In the genomic region with DNA sequence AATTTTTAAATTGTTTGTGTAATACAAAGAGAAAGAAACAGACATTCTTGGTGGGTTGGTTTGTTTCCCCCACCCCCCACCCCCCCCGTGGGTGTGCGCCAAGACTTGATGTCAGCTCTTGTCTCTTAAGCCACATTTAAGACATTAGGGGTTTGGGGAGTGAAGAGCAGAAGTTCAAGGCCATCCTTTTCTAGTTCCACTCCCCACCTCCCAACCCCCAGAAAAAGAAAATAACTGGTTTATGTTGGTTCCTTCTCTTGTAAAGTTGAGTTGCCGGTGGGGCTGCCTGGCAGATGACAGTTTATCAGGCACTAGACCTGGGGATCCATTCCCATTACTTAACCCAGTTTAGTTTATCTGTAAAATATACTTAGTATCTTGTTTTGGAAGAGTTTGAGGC, we compare ENCODE assay signal across 10 mouse cellular contexts. TPM values are rescaled to one million over a fixed set of nuclear protein-coding genes. Genes with fewer than 3 reads are reported as not detected.
DNase-seq lines count a peak whose midpoint lies in the region; ATAC-seq lines count a peak whose summit lies in the region.
"Had no signal": no experiment of that assay in that cellular context is flagged by ENCODE, and none has a peak within 500 bp of the region (broad histone marks: within the 10 kb centered on the region; RNA-seq: fewer than 3 reads in every experiment).

No protein-coding gene starts in this region.

- H3K4me1 ChIP-seq in heart, embryonic 11.5 days (ENCODE audit: control insufficient read depth, insufficient read depth, low read length) = peaks cover 27% of the 10 kb centered on the region
- peaks cover 32% of the 10 kb centered on the region for H3K4me1 ChIP-seq in midbrain, embryonic 11.5 days (ENCODE audit: control insufficient read depth, insufficient read depth, low read length)
- peaks cover 30% of the 10 kb centered on the region for H3K4me1 ChIP-seq in midbrain, embryonic 16.5 days (ENCODE audit: control insufficient read depth, insufficient read depth, low read length)
- peaks cover 24% of the 10 kb centered on the region; the same call in 1 of the 2 replicates for H3K4me1 ChIP-seq in intestine, embryonic 16.5 days (ENCODE audit: control insufficient read depth, insufficient read depth, low read length)
- peaks cover 30% of the 10 kb centered on the region for H3K4me1 ChIP-seq in stomach, embryonic 16.5 days (ENCODE audit: control insufficient read depth, insufficient read depth, low read length)

- peak overlapping the region; percentile 66; the same call in 1 of the 2 replicates for H3K4me3 ChIP-seq in heart, embryonic 11.5 days (ENCODE audit: low read depth, low read length)
- peak overlapping the region; percentile 65; the same call in 1 of the 2 replicates for H3K4me3 ChIP-seq in midbrain, embryonic 11.5 days (ENCODE audit: low read depth, low read length)
- H3K4me3 ChIP-seq in midbrain, embryonic 16.5 days (ENCODE audit: low read depth, low read length) = no peak overlapping the region
- H3K4me3 ChIP-seq in intestine, embryonic 16.5 days (ENCODE audit: low read length) = peak overlapping the region; percentile 69
- peak overlapping the region; percentile 63 for H3K4me3 ChIP-seq in stomach, embryonic 16.5 days (replicated peaks; ENCODE audit: low read length)

- WGBS in heart, embryonic 11.5 days (ENCODE audit: insufficient replicate concordance) = 46% methylated on average over 3 of the region's 3 CpGs
- 48% methylated on average over 3 of the region's 3 CpGs for WGBS in midbrain, embryonic 11.5 days
- WGBS in midbrain, embryonic 16.5 days = 39% methylated on average over 3 of the region's 3 CpGs
- 28% methylated on average over 3 of the region's 3 CpGs for WGBS in intestine, embryonic 16.5 days
- 41% methylated on average over 3 of the region's 3 CpGs for WGBS in stomach, embryonic 16.5 days

- peak overlapping the region; percentile 95 for H3K4me2 ChIP-seq in heart, embryonic 11.5 days
- peak overlapping the region; percentile 95 for H3K4me2 ChIP-seq in midbrain, embryonic 11.5 days
- H3K4me2 ChIP-seq in midbrain, embryonic 16.5 days (ENCODE audit: low read length) = no peak overlapping the region
- H3K4me2 ChIP-seq in intestine, embryonic 16.5 days (ENCODE audit: low read depth, low read length) = peak overlapping the region; percentile 72
- H3K4me2 ChIP-seq in stomach, embryonic 16.5 days (ENCODE audit: low read depth, low read length) = peak overlapping the region; percentile 77

- H3K27me3 ChIP-seq in heart, embryonic 11.5 days (ENCODE audit: control insufficient read depth, insufficient read depth, low read length) = no peaks in the 10 kb centered on the region
- H3K27me3 ChIP-seq in midbrain, embryonic 11.5 days (ENCODE audit: control insufficient read depth, insufficient read depth, low read length) = no peaks in the 10 kb centered on the region
- peaks cover 3% of the 10 kb centered on the region; the same call in 1 of the 2 replicates for H3K27me3 ChIP-seq in midbrain, embryonic 16.5 days (ENCODE audit: control insufficient read depth, insufficient read depth, low read depth, low read length)
- H3K27me3 ChIP-seq in intestine, embryonic 16.5 days (replicated peaks; ENCODE audit: control insufficient read depth, insufficient read depth, low read length) = no peaks in the 10 kb centered on the region
- H3K27me3 ChIP-seq in stomach, embryonic 16.5 days (ENCODE audit: control insufficient read depth, insufficient read depth, low read length) = no peaks in the 10 kb centered on the region

- peak overlapping the region; percentile 94; the same call in 1 of the 2 replicates for H3K27ac ChIP-seq in heart, embryonic 11.5 days (ENCODE audit: low read depth, low read length)
- no peak overlapping the region for H3K27ac ChIP-seq in midbrain, embryonic 11.5 days (ENCODE audit: low read depth, low read length)
- H3K27ac ChIP-seq in midbrain, embryonic 16.5 days (ENCODE audit: low read length) = no peak overlapping the region
- peak overlapping the region; percentile 98 for H3K27ac ChIP-seq in intestine, embryonic 16.5 days (ENCODE audit: low read length)
- peak overlapping the region; percentile 97 for H3K27ac ChIP-seq in stomach, embryonic 16.5 days (ENCODE audit: low read length)

- no peak for DNase-seq in heart, adult 9 months (ENCODE audit: low spot score in 2 of 2)
- no peak for DNase-seq in midbrain, embryonic 11.5 days (ENCODE audit: low spot score, missing footprints)
- DNase-seq in adrenal gland, postnatal 25 days = no peak
- DNase-seq in frontal cortex, postnatal 14 days (ENCODE audit: low spot score in 2 of 2) = no peak
- DNase-seq: right cerebral cortex, postnatal 25 days had no signal

- no peaks in the 10 kb centered on the region for H3K9me3 ChIP-seq in heart, embryonic 11.5 days (replicated peaks; ENCODE audit: control insufficient read depth, low read length)
- no peaks in the 10 kb centered on the region for H3K9me3 ChIP-seq in midbrain, embryonic 11.5 days (ENCODE audit: control insufficient read depth, low read length)
- no peaks in the 10 kb centered on the region for H3K9me3 ChIP-seq in midbrain, embryonic 16.5 days (replicated peaks; ENCODE audit: control insufficient read depth, low read length, poor library complexity, severe bottlenecking)
- H3K9me3 ChIP-seq in intestine, embryonic 16.5 days (ENCODE audit: control insufficient read depth, low read length) = no peaks in the 10 kb centered on the region
- no peaks in the 10 kb centered on the region for H3K9me3 ChIP-seq in stomach, embryonic 16.5 days (replicated peaks; ENCODE audit: control insufficient read depth, low read length)

- H3K9ac ChIP-seq in heart, embryonic 11.5 days (ENCODE audit: low read depth, low read length) = 0 out of 2 replicates have a peak overlapping the region, but pooled peaks have one; percentile 28
- peak overlapping the region; percentile 81 for H3K9ac ChIP-seq in midbrain, embryonic 11.5 days (ENCODE audit: low read length)
- H3K9ac ChIP-seq in midbrain, embryonic 16.5 days (ENCODE audit: low read depth, low read length) = no peak overlapping the region
- peak overlapping the region; percentile 90 for H3K9ac ChIP-seq in intestine, embryonic 16.5 days (ENCODE audit: low read depth, low read length)
- peak overlapping the region; percentile 85 for H3K9ac ChIP-seq in stomach, embryonic 16.5 days (ENCODE audit: low read length)

- no peak for ATAC-seq in heart, embryonic 11.5 days (replicated peaks; ENCODE audit: insufficient number of reproducible peaks, low FRiP score, low TSS enrichment)
- no peak for ATAC-seq in midbrain, embryonic 11.5 days (ENCODE audit: low FRiP score)
- no peak for ATAC-seq in midbrain, embryonic 16.5 days
- ATAC-seq in intestine, embryonic 16.5 days = no peak
- ATAC-seq in stomach, embryonic 16.5 days (ENCODE audit: insufficient read depth, low FRiP score) = no peak
- ATAC-seq: inflammation-experienced regulatory T-cells, adult 6 months had no signal

- H3K36me3 ChIP-seq in heart, embryonic 11.5 days (ENCODE audit: control insufficient read depth, insufficient read depth, low read length) = peaks cover 6% of the 10 kb centered on the region; the same call in 1 of the 2 replicates
- peaks cover 5% of the 10 kb centered on the region; the same call in 1 of the 2 replicates for H3K36me3 ChIP-seq in midbrain, embryonic 11.5 days (ENCODE audit: control insufficient read depth, insufficient read depth, low read length)
- H3K36me3 ChIP-seq in midbrain, embryonic 16.5 days (ENCODE audit: control insufficient read depth, insufficient read depth, low read length) = no peaks in the 10 kb centered on the region
- H3K36me3 ChIP-seq in intestine, embryonic 16.5 days (ENCODE audit: control insufficient read depth, insufficient read depth, low read length) = no peaks in the 10 kb centered on the region
- H3K36me3 ChIP-seq in stomach, embryonic 16.5 days (ENCODE audit: control insufficient read depth, insufficient read depth, low read length) = no peaks in the 10 kb centered on the region; the same call in 1 of the 2 replicates

RNA-seq across cellular contexts. Expression of a gene that starts 7.1 kb away (rescaled TPM):
- 291 and 322 TPM in 2 replicates for polyA plus RNA-seq in heart, embryonic 11.5 days (2014; fragmentation: Nextera tagmentation; extraction: Ambion mirVana)
- 741 and 754 TPM in 2 replicates for polyA plus RNA-seq in midbrain, embryonic 11.5 days (2014; fragmentation: Nextera tagmentation; extraction: Ambion mirVana)
- polyA plus RNA-seq in midbrain, embryonic 16.5 days (2015; fragmentation: Nextera tagmentation; extraction: Ambion mirVana) = 314 and 357 TPM in 2 replicates
- 329 and 361 TPM in 2 replicates for polyA plus RNA-seq in intestine, embryonic 16.5 days (2015; fragmentation: Nextera tagmentation; extraction: Ambion mirVana)
- 324 and 336 TPM in 2 replicates for polyA plus RNA-seq in stomach, embryonic 16.5 days (2015; fragmentation: Nextera tagmentation; extraction: Ambion mirVana)
- total RNA-seq in adrenal gland, postnatal 25 days (2021) = 244 and 253 TPM in 2 replicates

RNA-seq across cellular contexts. Expression of a gene that starts 13.2 kb away (rescaled TPM):
- polyA plus RNA-seq in heart, embryonic 11.5 days (2014; fragmentation: Nextera tagmentation; extraction: Ambion mirVana) = 11.0 and 11.2 TPM in 2 replicates
- 6.4 and 8.4 TPM in 2 replicates for polyA plus RNA-seq in midbrain, embryonic 11.5 days (2014; fragmentation: Nextera tagmentation; extraction: Ambion mirVana)
- polyA plus RNA-seq in midbrain, embryonic 16.5 days (2015; fragmentation: Nextera tagmentation; extraction: Ambion mirVana) = 1.5 and 2.1 TPM in 2 replicates
- 10.4 and 10.8 TPM in 2 replicates for polyA plus RNA-seq in intestine, embryonic 16.5 days (2015; fragmentation: Nextera tagmentation; extraction: Ambion mirVana)
- polyA plus RNA-seq in stomach, embryonic 16.5 days (2015; fragmentation: Nextera tagmentation; extraction: Ambion mirVana) = 8.9 and 9.6 TPM in 2 replicates
- total RNA-seq in adrenal gland, postnatal 25 days (2021) = 7.6 and 8.6 TPM in 2 replicates

RNA-seq across cellular contexts. Expression of a gene that starts 15.6 kb away (rescaled TPM):
- polyA plus RNA-seq in heart, embryonic 11.5 days (2014; fragmentation: Nextera tagmentation; extraction: Ambion mirVana) = 17.5 and 17.6 TPM in 2 replicates
- polyA plus RNA-seq in midbrain, embryonic 11.5 days (2014; fragmentation: Nextera tagmentation; extraction: Ambion mirVana) = 25.5 and 25.9 TPM in 2 replicates
- 82.5 and 85.9 TPM in 2 replicates for polyA plus RNA-seq in midbrain, embryonic 16.5 days (2015; fragmentation: Nextera tagmentation; extraction: Ambion mirVana)
- polyA plus RNA-seq in intestine, embryonic 16.5 days (2015; fragmentation: Nextera tagmentation; extraction: Ambion mirVana) = 19.7 and 21.9 TPM in 2 replicates
- 23.2 and 26.1 TPM in 2 replicates for polyA plus RNA-seq in stomach, embryonic 16.5 days (2015; fragmentation: Nextera tagmentation; extraction: Ambion mirVana)
- 18.5 and 26.6 TPM in 2 replicates for total RNA-seq in adrenal gland, postnatal 25 days (2021)

RNA-seq across cellular contexts. Expression of a gene that starts 29.1 kb away (rescaled TPM):
- polyA plus RNA-seq in heart, embryonic 11.5 days (2014; fragmentation: Nextera tagmentation; extraction: Ambion mirVana) = 56.3 and 59.1 TPM in 2 replicates
- 28.0 and 30.6 TPM in 2 replicates for polyA plus RNA-seq in midbrain, embryonic 11.5 days (2014; fragmentation: Nextera tagmentation; extraction: Ambion mirVana)
- 21.1 and 26.9 TPM in 2 replicates for polyA plus RNA-seq in midbrain, embryonic 16.5 days (2015; fragmentation: Nextera tagmentation; extraction: Ambion mirVana)
- polyA plus RNA-seq in intestine, embryonic 16.5 days (2015; fragmentation: Nextera tagmentation; extraction: Ambion mirVana) = 79.0 and 86.2 TPM in 2 replicates
- polyA plus RNA-seq in stomach, embryonic 16.5 days (2015; fragmentation: Nextera tagmentation; extraction: Ambion mirVana) = 37.4 and 41.4 TPM in 2 replicates
- 26.0 and 27.4 TPM in 2 replicates for total RNA-seq in adrenal gland, postnatal 25 days (2021)

Comparison
In these comparisons a context has a peak if more than half of its experiments do, and no peak if none do; other contexts are left out.
1. H3K27ac ChIP-seq: peak in heart, embryonic 11.5 days (single experiment), intestine, embryonic 16.5 days (single experiment) and stomach, embryonic 16.5 days (single experiment); none in midbrain, embryonic 11.5 days (single experiment) and midbrain, embryonic 16.5 days (single experiment).